Mouse (Mus musculus): ENCODE data around the gene Cers6. TPM values are rescaled to one million over a fixed set of nuclear protein-coding genes. Genes with fewer than 3 reads are reported as not detected.

The Cers6 gene
- polyA plus RNA-seq, 1 experiment, result 0.04 TPM

- no peak for TF ChIP-seq TAL1 (IDR thresholded peaks at IDR 0.05; ENCODE audit: low read length)
- TF ChIP-seq GATA1 (IDR thresholded peaks at IDR 0.05; ENCODE audit: low read length), result no peak
- Histone ChIP-seq H3K4me3 (replicated peaks) (no peak overlapping the region), H3K36me3 (ENCODE audit: control insufficient read depth) (no peaks in the 10 kb centered on the region), H3K4me1 (ENCODE audit: control insufficient read depth) (no peaks in the 10 kb centered on the region), H3K27me3 (ENCODE audit: control insufficient read depth) (no peaks in the 10 kb centered on the region), H3K9me3 (ENCODE audit: control insufficient read depth, low read length) (no peaks in the 10 kb centered on the region)
Observed at GRCm38 (mm10) chr2:69140215-69140614, 279.0 kb downstream of the Cers6 start.

GRCm38 (mm10) chr2:69140816-69141215 is 279.6 kb downstream of the Cers6 start:
- H3K27me3 ChIP-seq (ENCODE audit: control insufficient read depth), result no peaks in the 10 kb centered on the region
- H3K4me1 ChIP-seq (ENCODE audit: control insufficient read depth), result no peaks in the 10 kb centered on the region
- no peak for TF ChIP-seq GATA1 (IDR thresholded peaks at IDR 0.05; ENCODE audit: low read length)
- no peak for TF ChIP-seq TAL1 (IDR thresholded peaks at IDR 0.05; ENCODE audit: low read length)
- H3K36me3 ChIP-seq (ENCODE audit: control insufficient read depth), result no peaks in the 10 kb centered on the region
- H3K9me3 ChIP-seq (ENCODE audit: control insufficient read depth, low read length), result no peaks in the 10 kb centered on the region
- H3K4me3 ChIP-seq (replicated peaks), result no peak overlapping the region

- Histone ChIP-seq H3K36me3 (ENCODE audit: control insufficient read depth) (no peaks in the 10 kb centered on the region), H3K4me3 (replicated peaks) (no peak overlapping the region), H3K9me3 (ENCODE audit: control insufficient read depth, low read length) (no peaks in the 10 kb centered on the region), H3K4me1 (ENCODE audit: control insufficient read depth) (no peaks in the 10 kb centered on the region), H3K27me3 (ENCODE audit: control insufficient read depth) (no peaks in the 10 kb centered on the region)
- TF ChIP-seq TAL1 (IDR thresholded peaks at IDR 0.05; ENCODE audit: low read length), result no peak
- no peak for TF ChIP-seq GATA1 (IDR thresholded peaks at IDR 0.05; ENCODE audit: low read length)
Observed at GRCm38 (mm10) chr2:69148691-69149090, 287.4 kb downstream of the Cers6 start.

GRCm38 (mm10) chr2:69149154-69149553 is 287.9 kb downstream of the Cers6 start:
- Histone ChIP-seq H3K27me3 (ENCODE audit: control insufficient read depth) (no peaks in the 10 kb centered on the region), H3K9me3 (ENCODE audit: control insufficient read depth, low read length) (no peaks in the 10 kb centered on the region), H3K36me3 (ENCODE audit: control insufficient read depth) (no peaks in the 10 kb centered on the region), H3K4me3 (replicated peaks) (no peak overlapping the region), H3K4me1 (ENCODE audit: control insufficient read depth) (no peaks in the 10 kb centered on the region)
- TF ChIP-seq GATA1 (IDR thresholded peaks at IDR 0.05; ENCODE audit: low read length), result no peak
- TF ChIP-seq TAL1 (IDR thresholded peaks at IDR 0.05; ENCODE audit: low read length), result no peak

- Histone ChIP-seq H3K36me3 (ENCODE audit: control insufficient read depth) (no peaks in the 10 kb centered on the region), H3K27me3 (ENCODE audit: control insufficient read depth) (no peaks in the 10 kb centered on the region), H3K4me3 (replicated peaks) (no peak overlapping the region), H3K4me1 (ENCODE audit: control insufficient read depth) (no peaks in the 10 kb centered on the region), H3K9me3 (ENCODE audit: control insufficient read depth, low read length) (no peaks in the 10 kb centered on the region)
- TF ChIP-seq TAL1 (IDR thresholded peaks at IDR 0.05; ENCODE audit: low read length) (no peak), GATA1 (IDR thresholded peaks at IDR 0.05; ENCODE audit: low read length) (no peak)
Observed at GRCm38 (mm10) chr2:69150841-69151240, 289.6 kb downstream of the Cers6 start.

GRCm38 (mm10) chr2:69155861-69156260 is 294.6 kb downstream of the Cers6 start:
- no peaks in the 10 kb centered on the region for H3K4me1 ChIP-seq (ENCODE audit: control insufficient read depth)
- TF ChIP-seq GATA1 (IDR thresholded peaks at IDR 0.05; ENCODE audit: low read length), result no peak
- H3K27me3 ChIP-seq (ENCODE audit: control insufficient read depth), result no peaks in the 10 kb centered on the region
- no peaks in the 10 kb centered on the region for H3K36me3 ChIP-seq (ENCODE audit: control insufficient read depth)
- no peak overlapping the region for H3K4me3 ChIP-seq (replicated peaks)
- H3K9me3 ChIP-seq (ENCODE audit: control insufficient read depth, low read length), result no peaks in the 10 kb centered on the region

- Histone ChIP-seq H3K27me3 (ENCODE audit: control insufficient read depth) (no peaks in the 10 kb centered on the region), H3K9me3 (ENCODE audit: control insufficient read depth, low read length) (no peaks in the 10 kb centered on the region), H3K4me3 (replicated peaks) (no peak overlapping the region), H3K36me3 (ENCODE audit: control insufficient read depth) (no peaks in the 10 kb centered on the region), H3K4me1 (ENCODE audit: control insufficient read depth) (no peaks in the 10 kb centered on the region)
- TF ChIP-seq TAL1 (IDR thresholded peaks at IDR 0.05; ENCODE audit: low read length), result no peak
- TF ChIP-seq GATA1 (IDR thresholded peaks at IDR 0.05; ENCODE audit: low read length), result no peak
Observed at GRCm38 (mm10) chr2:69156283-69156682, 295.0 kb downstream of the Cers6 start.

GRCm38 (mm10) chr2:69158907-69159306 is 297.7 kb downstream of the Cers6 start:
- no peaks in the 10 kb centered on the region for H3K36me3 ChIP-seq (ENCODE audit: control insufficient read depth)
- TF ChIP-seq TAL1 (IDR thresholded peaks at IDR 0.05; ENCODE audit: low read length) (no peak), GATA1 (IDR thresholded peaks at IDR 0.05; ENCODE audit: low read length) (no peak)
- no peaks in the 10 kb centered on the region for H3K4me1 ChIP-seq (ENCODE audit: control insufficient read depth)
- H3K9me3 ChIP-seq (ENCODE audit: control insufficient read depth, low read length), result no peaks in the 10 kb centered on the region
- no peak overlapping the region for H3K4me3 ChIP-seq (replicated peaks)
- no peaks in the 10 kb centered on the region for H3K27me3 ChIP-seq (ENCODE audit: control insufficient read depth)

Other genes with a start within 250 kb of the Cers6 start
- not detected in 2 replicates for gene 4932414N04Rik, start 205.0 kb upstream of the Cers6 start, polyA plus RNA-seq (2012)